1 mouse cellular context compared by ENCODE assay signal in genomic region chr6:51394963-51395362, GRCm38 (mm10). TPM values are rescaled to one million over a fixed set of nuclear protein-coding genes. Genes with fewer than 3 reads are reported as not detected.
"Had no signal": no experiment of that assay in that cellular context is flagged by ENCODE, and none has a peak within 500 bp of the region (broad histone marks: within the 10 kb centered on the region; RNA-seq: fewer than 3 reads in every experiment).

No protein-coding gene starts in this region.

RNA-seq across cellular contexts. Expression of gene Nfe2l3, which starts 37.5 kb away (rescaled TPM):
- total RNA-seq: megakaryocyte-erythroid progenitor cell, adult 5-6 weeks had no signal
